Comparison of ENCODE assay signal across 8 mouse cellular contexts in the genomic region with DNA sequence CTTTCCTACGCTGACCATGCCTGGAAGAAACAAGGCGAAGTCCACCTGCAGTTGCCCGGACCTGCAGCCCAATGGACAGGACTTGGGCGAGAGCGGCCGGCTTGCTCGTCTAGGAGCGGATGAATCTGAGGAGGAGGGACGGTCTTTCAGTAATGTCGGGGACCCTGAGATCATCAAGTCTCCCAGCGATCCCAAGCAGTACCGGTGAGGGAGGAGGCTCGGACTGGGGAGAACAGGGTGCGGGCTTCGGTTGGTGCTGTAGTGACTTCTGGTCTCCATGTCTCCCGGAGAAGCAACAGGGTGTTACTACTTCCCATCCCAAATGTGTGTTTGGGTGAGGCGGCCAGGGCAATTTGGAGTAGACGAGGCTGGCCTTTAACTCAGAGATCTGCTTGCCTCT. TPM values are rescaled to one million over a fixed set of nuclear protein-coding genes. Genes with fewer than 3 reads are reported as not detected.
DNase-seq lines count a peak whose midpoint lies in the region; ATAC-seq and TF ChIP-seq lines count a peak whose summit lies in the region.

No protein-coding gene starts in this region.

- WGBS in spleen, adult 2 months = under 1% methylated on average over 18 of the region's 18 CpGs
- WGBS in intestine, embryonic 16.5 days = 0% methylated on average over 18 of the region's 18 CpGs
- under 1% methylated on average over 18 of the region's 18 CpGs for WGBS in neural tube, embryonic 12.5 days

- ATAC-seq in intestine, embryonic 16.5 days = peak; percentile 34
- ATAC-seq in neural tube, embryonic 12.5 days (ENCODE audit: low FRiP score, low read depth) = peak; percentile 46

- no peaks in the 10 kb centered on the region for H3K27me3 ChIP-seq in spleen, adult 2 months (ENCODE audit: control insufficient read depth, insufficient read depth, low read length)
- no peaks in the 10 kb centered on the region for H3K27me3 ChIP-seq in intestine, embryonic 16.5 days (replicated peaks; ENCODE audit: control insufficient read depth, insufficient read depth, low read length)
- no peaks in the 10 kb centered on the region for H3K27me3 ChIP-seq in neural tube, embryonic 12.5 days (replicated peaks)

- TF ChIP-seq POLR2A in spleen, adult 2 months (IDR thresholded peaks at IDR 0.05; ENCODE audit: low read depth, low read length) = no peak

- H3K36me3 ChIP-seq in spleen, adult 2 months (ENCODE audit: control insufficient read depth, insufficient read depth, low read length) = 0 out of 2 replicates have a peak, but pooled peaks cover 3% of the 10 kb centered on the region
- H3K36me3 ChIP-seq in intestine, embryonic 16.5 days (ENCODE audit: control insufficient read depth, insufficient read depth, low read length) = no peaks in the 10 kb centered on the region
- H3K36me3 ChIP-seq in neural tube, embryonic 12.5 days = peaks cover 8% of the 10 kb centered on the region; the same call in 1 of the 2 replicates

- H3K4me3 ChIP-seq in spleen, adult 2 months (ENCODE audit: extremely low read depth, insufficient read depth, insufficient read length) = peak overlapping the region; percentile 83
- peak overlapping the region; percentile 87 for H3K4me3 ChIP-seq in intestine, embryonic 16.5 days (ENCODE audit: low read length)
- peak overlapping the region; percentile 73 for H3K4me3 ChIP-seq in neural tube, embryonic 12.5 days

- peak overlapping the region; percentile 84 for H3K9ac ChIP-seq in intestine, embryonic 16.5 days (ENCODE audit: low read depth, low read length)
- H3K9ac ChIP-seq in neural tube, embryonic 12.5 days = peak overlapping the region; percentile 71

- no peaks in the 10 kb centered on the region for H3K9me3 ChIP-seq in intestine, embryonic 16.5 days (ENCODE audit: control insufficient read depth, low read length)
- H3K9me3 ChIP-seq in neural tube, embryonic 12.5 days = no peaks in the 10 kb centered on the region

- TF ChIP-seq CTCF in spleen, adult 2 months (IDR thresholded peaks at IDR 0.05; ENCODE audit: extremely low read depth, insufficient read depth, insufficient read length, insufficient replicate concordance) = no peak

- H3K4me2 ChIP-seq in intestine, embryonic 16.5 days (ENCODE audit: low read depth, low read length) = peak overlapping the region; percentile 69
- peak overlapping the region; percentile 71 for H3K4me2 ChIP-seq in neural tube, embryonic 12.5 days (replicated peaks)

- peak overlapping the region; percentile 93 for H3K27ac ChIP-seq in spleen, adult 2 months (ENCODE audit: insufficient read depth, low read length)
- peak overlapping the region; percentile 94 for H3K27ac ChIP-seq in intestine, embryonic 16.5 days (ENCODE audit: low read length)
- H3K27ac ChIP-seq in neural tube, embryonic 12.5 days = peak overlapping the region; percentile 60

- no peaks in the 10 kb centered on the region for H3K4me1 ChIP-seq in spleen, adult 2 months (ENCODE audit: control insufficient read depth, insufficient read depth, insufficient read length)
- peaks cover 3% of the 10 kb centered on the region; the same call in 1 of the 2 replicates for H3K4me1 ChIP-seq in intestine, embryonic 16.5 days (ENCODE audit: control insufficient read depth, insufficient read depth, low read length)
- peaks cover 11% of the 10 kb centered on the region for H3K4me1 ChIP-seq in neural tube, embryonic 12.5 days

- DNase-seq in embryo, embryonic 10.5 days (ENCODE audit: low spot score) = peak; percentile 55
- DNase-seq in embryo, embryonic 11 days = no peak
- no peak for DNase-seq in spleen, adult 2 months (ENCODE audit: low read depth in 1 of 2, low spot score in 2 of 2)
- no peak for DNase-seq in spleen, adult 12 weeks (ENCODE audit: low spot score)
- no peak for DNase-seq in urinary bladder, postnatal 4 days (ENCODE audit: low spot score in 2 of 2)
- no peak for DNase-seq in B cell, adult 2 months

RNA-seq across cellular contexts. Expression of gene Nrd1, which starts 0.5 kb away (rescaled TPM):
- polyA plus RNA-seq in spleen, adult 2 months (2012; rRNA removed) = 17.7 and 23.0 TPM in 2 replicates
- polyA plus RNA-seq in intestine, embryonic 16.5 days (2015; fragmentation: Nextera tagmentation; extraction: Ambion mirVana) = 45.6 and 46.3 TPM in 2 replicates
- 94.4 and 106 TPM in 2 replicates for polyA plus RNA-seq in neural tube, embryonic 12.5 days (2016; fragmentation: Nextera tagmentation; extraction: Ambion mirVana)
